ENCODE assay signal across 7 mouse cellular contexts in genomic region chr14:100285656-100286585, GRCm38 (mm10). TPM values are rescaled to one million over a fixed set of nuclear protein-coding genes. Genes with fewer than 3 reads are reported as not detected.
DNase-seq lines count a peak whose midpoint lies in the region; ATAC-seq and TF ChIP-seq lines count a peak whose summit lies in the region.

No protein-coding gene starts in this region.

- no peaks in the 10 kb centered on the region for H3K36me3 ChIP-seq in intestine, embryonic 15.5 days
- no peaks in the 10 kb centered on the region for H3K36me3 ChIP-seq in limb, embryonic 10.5 days
- no peaks in the 10 kb centered on the region for H3K36me3 ChIP-seq in midbrain, embryonic 11.5 days (ENCODE audit: control insufficient read depth, insufficient read depth, low read length)
- H3K36me3 ChIP-seq in spleen, adult 2 months (ENCODE audit: control insufficient read depth, insufficient read depth, low read length): no peaks in the 10 kb centered on the region

- intact Hi-C loops in gastrocnemius, postnatal 36 days (cut with DNase I): loop anchor here (2.0 kb wide), 1 partner anchor 173 kb away; no protein-coding TSS in a partner anchor

- peak overlapping the region; percentile 86 for H3K27ac ChIP-seq in intestine, embryonic 15.5 days
- H3K27ac ChIP-seq in limb, embryonic 10.5 days: peak overlapping the region; percentile 98
- H3K27ac ChIP-seq in midbrain, embryonic 11.5 days (ENCODE audit: low read depth, low read length): peak overlapping the region; percentile 92
- H3K27ac ChIP-seq in spleen, adult 2 months (ENCODE audit: insufficient read depth, low read length): no peak overlapping the region

- peaks cover 10% of the 10 kb centered on the region for H3K4me1 ChIP-seq in intestine, embryonic 15.5 days (replicated peaks)
- H3K4me1 ChIP-seq in limb, embryonic 10.5 days: peaks cover 60% of the 10 kb centered on the region
- H3K4me1 ChIP-seq in midbrain, embryonic 11.5 days (ENCODE audit: control insufficient read depth, insufficient read depth, low read length): peaks cover 19% of the 10 kb centered on the region; the same call in 1 of the 2 replicates
- peaks cover 6% of the 10 kb centered on the region for H3K4me1 ChIP-seq in spleen, adult 2 months (ENCODE audit: control insufficient read depth, insufficient read depth, insufficient read length)

- TF ChIP-seq POLR2A in spleen, adult 2 months (IDR thresholded peaks at IDR 0.05; ENCODE audit: low read depth, low read length): no peak

- peak; percentile 48 for ATAC-seq in intestine, embryonic 15.5 days
- ATAC-seq in midbrain, embryonic 11.5 days (ENCODE audit: low FRiP score): peak; percentile 47

- WGBS in intestine, embryonic 15.5 days: under 1% methylated on average over 56 of the region's 60 CpGs
- under 1% methylated on average over 60 of the region's 60 CpGs for WGBS in limb, embryonic 10.5 days
- WGBS in midbrain, embryonic 11.5 days: under 1% methylated on average over 59 of the region's 60 CpGs
- WGBS in spleen, adult 2 months: 2% methylated on average over 60 of the region's 60 CpGs

- TF ChIP-seq CTCF in spleen, adult 2 months (IDR thresholded peaks at IDR 0.05; ENCODE audit: extremely low read depth, insufficient read depth, insufficient read length, insufficient replicate concordance): no peak

- H3K27me3 ChIP-seq in intestine, embryonic 15.5 days (replicated peaks): no peaks in the 10 kb centered on the region
- no peaks in the 10 kb centered on the region for H3K27me3 ChIP-seq in limb, embryonic 10.5 days (ENCODE audit: low read depth, poor library complexity, severe bottlenecking)
- H3K27me3 ChIP-seq in midbrain, embryonic 11.5 days (ENCODE audit: control insufficient read depth, insufficient read depth, low read length): no peaks in the 10 kb centered on the region; the same call in none of the 2 replicates
- H3K27me3 ChIP-seq in spleen, adult 2 months (ENCODE audit: control insufficient read depth, insufficient read depth, low read length): peaks cover 20% of the 10 kb centered on the region

- peak overlapping the region; percentile 97 for H3K4me2 ChIP-seq in intestine, embryonic 15.5 days (replicated peaks)
- peak overlapping the region; percentile 89 for H3K4me2 ChIP-seq in midbrain, embryonic 11.5 days

- H3K4me3 ChIP-seq in intestine, embryonic 15.5 days (replicated peaks): peak overlapping the region; percentile 72
- H3K4me3 ChIP-seq in limb, embryonic 10.5 days: peak overlapping the region; percentile 74
- peak overlapping the region; percentile 58 for H3K4me3 ChIP-seq in midbrain, embryonic 11.5 days (ENCODE audit: low read depth, low read length)
- peak overlapping the region; percentile 64 for H3K4me3 ChIP-seq in spleen, adult 2 months (ENCODE audit: extremely low read depth, insufficient read depth, insufficient read length)

- H3K9ac ChIP-seq in intestine, embryonic 15.5 days: peak overlapping the region; percentile 67
- peak overlapping the region; percentile 85 for H3K9ac ChIP-seq in midbrain, embryonic 11.5 days (ENCODE audit: low read length)

- DNase-seq in adrenal gland, postnatal 36 days: peak; percentile 86 to 89
- peak; percentile 80 for DNase-seq in embryo, embryonic 10.5 days (ENCODE audit: low spot score)
- DNase-seq in gastrocnemius, postnatal 36 days: peak; percentile 76 to 83
- peak; percentile 90 for DNase-seq in limb, embryonic 10.5 days (ENCODE audit: low spot score)
- peak; percentile 97 for DNase-seq in midbrain, embryonic 11.5 days (ENCODE audit: low spot score, missing footprints)
- DNase-seq in spleen, adult 2 months (ENCODE audit: low read depth in 1 of 2, low spot score in 2 of 2): peak in 1 of 2 experiments; percentile 23

- no peaks in the 10 kb centered on the region for H3K9me3 ChIP-seq in intestine, embryonic 15.5 days
- no peaks in the 10 kb centered on the region for H3K9me3 ChIP-seq in limb, embryonic 10.5 days (replicated peaks)
- H3K9me3 ChIP-seq in midbrain, embryonic 11.5 days (ENCODE audit: control insufficient read depth, low read length): no peaks in the 10 kb centered on the region

RNA-seq across cellular contexts. Expression of gene Klf12, which starts 1.4 kb away (rescaled TPM):
- 10 to 100 TPM; 19.6 to 24.9 TPM for total RNA-seq in adrenal gland, postnatal 36 days (2021)
- total RNA-seq in gastrocnemius, postnatal 36 days (2021): 10 to 100 TPM in 1 of 2 experiments, 1 to 10 TPM in 1; 10.0 to 12.8 TPM
- polyA plus RNA-seq in intestine, embryonic 15.5 days (2015; fragmentation: Nextera tagmentation; extraction: Ambion mirVana): 10.6 TPM in 2 replicates
- 24.5 and 26.7 TPM in 2 replicates for polyA plus RNA-seq in limb, embryonic 10.5 days (2016; fragmentation: Nextera tagmentation; extraction: Ambion mirVana)
- 27.7 and 35.8 TPM in 2 replicates for polyA plus RNA-seq in midbrain, embryonic 11.5 days (2014; fragmentation: Nextera tagmentation; extraction: Ambion mirVana)
- 1.9 and 2.5 TPM in 2 replicates for polyA plus RNA-seq in spleen, adult 2 months (2012; rRNA removed)
